Mouse (Mus musculus): ENCODE measurements around the gene Mdn1. TPM values are rescaled to one million over a fixed set of nuclear protein-coding genes. Genes with fewer than 3 reads are reported as not detected.
A peak's percentile ranks its signal among the peaks of the same experiment; 100 is the strongest.

Mdn1 gene
- polyA plus RNA-seq, 1 experiment from 2014 or later, result 23.8 TPM

DNA sequence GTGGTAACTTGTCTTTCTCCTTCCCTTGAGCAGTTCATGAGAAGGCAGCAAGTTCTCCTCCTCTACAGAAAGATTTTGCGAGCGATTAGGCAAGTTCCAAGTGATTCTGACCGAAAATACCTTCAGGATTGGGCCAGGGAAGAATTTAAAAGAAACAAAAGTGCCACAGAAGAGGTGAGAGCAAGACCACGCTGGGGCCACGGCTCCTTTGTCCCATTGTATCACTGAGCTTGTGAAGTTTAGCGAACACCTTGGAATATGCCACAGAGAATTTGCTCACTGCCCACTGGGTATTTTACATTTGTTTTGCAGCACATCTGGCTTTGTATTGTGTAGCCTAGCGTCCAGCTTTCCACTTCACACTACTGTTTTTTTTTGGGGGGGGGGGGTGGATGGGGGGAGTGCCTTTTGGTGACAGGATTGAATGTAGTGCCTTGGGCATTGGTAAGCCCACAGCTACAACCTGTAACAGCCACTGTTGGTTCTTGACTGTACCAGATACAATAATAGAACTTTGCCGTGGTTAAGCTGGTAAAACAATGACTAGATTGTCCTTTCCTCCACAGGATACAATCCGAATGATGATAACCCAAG lies 143.8 kb downstream of the Mdn1 start:
- 16% methylated on average over 9 of the region's 9 CpGs for WGBS
- Histone ChIP-seq H3K4me3 (ENCODE audit: low read depth, low read length) (peak overlapping the region; percentile 78), H3K36me3 (ENCODE audit: control insufficient read depth, insufficient read depth, low read length) (no peaks in the 10 kb centered on the region), H3K27me3 (replicated peaks; ENCODE audit: control insufficient read depth, insufficient read depth, low read length) (no peaks in the 10 kb centered on the region), H3K9me3 (ENCODE audit: control insufficient read depth, low read length) (no peaks in the 10 kb centered on the region), H3K4me1 (replicated peaks; ENCODE audit: control insufficient read depth, insufficient read depth, low read length) (no peaks in the 10 kb centered on the region; the same call in 1 of the 2 replicates), H3K9ac (ENCODE audit: low read depth, low read length) (peak overlapping the region; percentile 93), H3K4me2 (peak overlapping the region; percentile 67), H3K27ac (ENCODE audit: low read depth, low read length) (peak overlapping the region; percentile 99)
- ATAC-seq (replicated peaks; ENCODE audit: low FRiP score) (no peak; the same call in 1 of the 2 replicates), DNase-seq (ENCODE audit: low spot score) (no peak)

DNA sequence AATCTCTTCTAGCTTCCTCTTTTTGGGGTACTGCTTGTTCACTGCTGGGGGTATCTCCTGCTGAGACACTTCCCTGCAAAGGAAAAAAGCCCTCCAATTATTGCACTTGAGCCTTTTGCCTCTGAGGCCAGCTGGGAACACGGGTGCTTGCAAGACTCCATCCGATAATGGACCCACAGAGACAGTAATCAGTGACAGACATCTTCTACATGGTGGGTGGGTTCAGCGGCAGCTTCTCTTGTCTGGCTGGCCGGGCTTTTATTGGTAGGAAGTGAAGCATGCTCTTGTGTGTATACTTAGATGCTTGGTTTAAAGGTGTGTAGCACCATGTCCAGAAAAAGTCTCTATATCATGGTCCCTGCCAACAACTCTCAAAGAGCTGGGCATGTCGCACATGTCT lies 160.6 kb downstream of the Mdn1 start:
- Histone ChIP-seq H3K9ac (ENCODE audit: low read depth, low read length) (no peak overlapping the region), H3K36me3 (ENCODE audit: control insufficient read depth, insufficient read depth, low read length) (no peaks in the 10 kb centered on the region), H3K4me3 (ENCODE audit: low read depth, low read length) (no peak overlapping the region), H3K27me3 (replicated peaks; ENCODE audit: control insufficient read depth, insufficient read depth, low read length) (no peaks in the 10 kb centered on the region), H3K9me3 (ENCODE audit: control insufficient read depth, low read length) (no peaks in the 10 kb centered on the region), H3K4me2 (no peak overlapping the region), H3K4me1 (replicated peaks; ENCODE audit: control insufficient read depth, insufficient read depth, low read length) (peaks cover 10% of the 10 kb centered on the region), H3K27ac (ENCODE audit: low read depth, low read length) (no peak overlapping the region)
- ATAC-seq (replicated peaks; ENCODE audit: low FRiP score), result peak; percentile 70; the same call in 1 of the 2 replicates
- 50% methylated on average over 5 of the region's 5 CpGs for WGBS
- no peak for DNase-seq (ENCODE audit: low spot score)

DNA sequence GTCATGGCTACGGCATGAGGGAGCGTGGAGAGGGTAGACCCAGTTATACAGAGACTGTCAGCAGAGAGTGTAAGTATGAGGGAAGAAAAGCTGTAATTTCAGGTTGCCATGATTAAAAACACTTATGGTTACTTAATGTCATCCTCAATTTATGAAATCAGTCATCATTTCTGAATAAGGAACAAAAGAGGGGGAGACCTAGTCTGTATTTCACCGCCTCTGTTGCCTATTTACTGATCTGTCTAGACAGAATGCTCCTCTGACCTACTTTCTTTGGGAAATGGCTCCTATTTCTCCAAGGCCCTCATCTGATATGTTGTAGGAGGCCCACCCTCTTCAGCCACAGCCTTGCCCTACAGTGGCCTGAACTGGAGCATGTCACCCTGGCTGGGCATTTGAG lies 163.8 kb downstream of the Mdn1 start:
- Histone ChIP-seq H3K36me3 (ENCODE audit: control insufficient read depth, insufficient read depth, low read length) (no peaks in the 10 kb centered on the region), H3K4me1 (replicated peaks; ENCODE audit: control insufficient read depth, insufficient read depth, low read length) (peaks cover 10% of the 10 kb centered on the region), H3K9me3 (ENCODE audit: control insufficient read depth, low read length) (no peaks in the 10 kb centered on the region), H3K9ac (ENCODE audit: low read depth, low read length) (no peak overlapping the region), H3K27ac (ENCODE audit: low read depth, low read length) (no peak overlapping the region), H3K4me3 (ENCODE audit: low read depth, low read length) (no peak overlapping the region), H3K27me3 (replicated peaks; ENCODE audit: control insufficient read depth, insufficient read depth, low read length) (no peaks in the 10 kb centered on the region), H3K4me2 (no peak overlapping the region)
- WGBS, result 90% methylated on average over 3 of the region's 3 CpGs
- no peak for ATAC-seq (replicated peaks; ENCODE audit: low FRiP score)
- no peak for DNase-seq (ENCODE audit: low spot score)

DNA sequence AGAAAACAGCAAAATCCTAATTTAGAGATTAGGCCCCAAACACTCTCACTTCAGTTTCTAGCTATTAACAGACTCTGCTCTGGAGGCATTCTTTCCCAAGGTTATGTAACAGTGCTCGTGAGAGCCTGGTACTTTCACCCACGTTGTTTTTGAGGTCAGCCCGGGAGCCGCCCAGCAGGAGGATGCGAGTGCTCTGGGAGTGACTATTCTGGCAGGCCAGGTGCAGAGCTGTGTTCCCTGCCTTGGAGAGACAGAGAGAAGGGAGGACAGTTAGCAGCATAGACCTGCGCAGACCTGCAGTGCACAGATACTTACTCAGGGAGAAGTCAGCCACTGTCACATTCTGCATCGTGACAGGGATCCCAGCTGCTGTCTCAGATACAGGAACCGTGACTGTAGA lies 167.3 kb downstream of the Mdn1 start:
- no peak overlapping the region for H3K27ac ChIP-seq (ENCODE audit: low read depth, low read length)
- no peaks in the 10 kb centered on the region for H3K36me3 ChIP-seq (ENCODE audit: control insufficient read depth, insufficient read depth, low read length)
- peaks cover 16% of the 10 kb centered on the region for H3K4me1 ChIP-seq (replicated peaks; ENCODE audit: control insufficient read depth, insufficient read depth, low read length)
- no peaks in the 10 kb centered on the region for H3K9me3 ChIP-seq (ENCODE audit: control insufficient read depth, low read length)
- WGBS, result 67% methylated on average over 8 of the region's 8 CpGs
- H3K4me3 ChIP-seq (ENCODE audit: low read depth, low read length), result no peak overlapping the region
- no peak overlapping the region for H3K9ac ChIP-seq (ENCODE audit: low read depth, low read length)
- DNase-seq (ENCODE audit: low spot score) (no peak), ATAC-seq (replicated peaks; ENCODE audit: low FRiP score) (no peak)
- H3K4me2 ChIP-seq, result no peak overlapping the region
- no peaks in the 10 kb centered on the region for H3K27me3 ChIP-seq (replicated peaks; ENCODE audit: control insufficient read depth, insufficient read depth, low read length)

Other genes starting within 250 kb of the Mdn1 start
- 0.09 TPM in 1 of 2 replicates, not detected in the other for gene Gja10, start 54.4 kb upstream of the Mdn1 start, polyA plus RNA-seq (2014; fragmentation: Nextera tagmentation; extraction: Ambion mirVana)
- 43.2 and 48.2 TPM in 2 replicates for gene Casp8ap2, start 41.7 kb upstream of the Mdn1 start, polyA plus RNA-seq (2014; fragmentation: Nextera tagmentation; extraction: Ambion mirVana)
- 56.7 and 68.0 TPM in 2 replicates for gene Lyrm2, start 143.1 kb downstream of the Mdn1 start, polyA plus RNA-seq (2014; fragmentation: Nextera tagmentation; extraction: Ambion mirVana)

Measured in liver, embryonic 11.5 days (tissue).